Mouse (Mus musculus): ENCODE data around the gene Kpna7. TPM values are rescaled to one million over a fixed set of nuclear protein-coding genes. Genes with fewer than 3 reads are reported as not detected.

Kpna7 gene
- polyA plus RNA-seq, 1 experiment from 2014 or later = 0.08 TPM

DNA sequence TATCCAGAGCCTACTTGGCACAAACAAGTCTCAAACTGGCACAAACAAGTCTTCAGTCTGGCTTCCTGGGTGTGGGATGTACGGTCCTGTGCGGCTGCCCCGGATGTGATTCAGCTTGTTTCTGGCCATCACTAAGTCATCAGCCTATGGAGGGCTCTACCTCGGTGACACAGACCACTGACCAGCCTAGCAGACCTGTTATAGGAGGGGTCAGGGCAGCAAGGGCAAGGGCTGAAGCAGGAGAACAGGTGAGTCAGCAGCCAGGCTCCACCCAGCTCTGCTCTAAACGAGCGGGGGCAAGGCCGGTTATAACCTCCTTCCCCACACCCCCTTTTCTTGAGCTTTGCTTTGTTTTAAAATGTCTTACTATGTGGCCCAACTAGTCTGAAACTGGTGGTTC, 129.4 kb downstream of the Kpna7 start:
- Histone ChIP-seq H3K9me3 (ENCODE audit: control insufficient read depth) (no peaks in the 10 kb centered on the region), H3K4me2 (replicated peaks; ENCODE audit: low read depth) (no peak overlapping the region; the same call in 1 of the 2 replicates), H3K4me3 (ENCODE audit: low read depth, low read length) (no peak overlapping the region), H3K9ac (ENCODE audit: low read depth, low read length) (no peak overlapping the region), H3K27ac (ENCODE audit: low read depth, low read length) (no peak overlapping the region), H3K4me1 (replicated peaks; ENCODE audit: control insufficient read depth, insufficient read depth, low read length) (no peaks in the 10 kb centered on the region), H3K27me3 (replicated peaks; ENCODE audit: control insufficient read depth, insufficient read depth, low read length) (no peaks in the 10 kb centered on the region), H3K36me3 (ENCODE audit: control insufficient read depth, insufficient read depth) (no peaks in the 10 kb centered on the region)
- WGBS = 51% methylated on average over 7 of the region's 7 CpGs
- 0 out of 2 replicates have a peak, but pooled peaks have one; percentile 47 for ATAC-seq
- TF ChIP-seq CTCF (IDR thresholded peaks at IDR 0.05; ENCODE audit: low read depth) = no peak

GRCm38 (mm10) chr5:144952592-144952991, 131.2 kb downstream of the Kpna7 start:
- Histone ChIP-seq H3K9ac (ENCODE audit: low read depth, low read length) (no peak overlapping the region), H3K9me3 (ENCODE audit: control insufficient read depth) (no peaks in the 10 kb centered on the region), H3K4me3 (ENCODE audit: low read depth, low read length) (no peak overlapping the region), H3K4me2 (replicated peaks; ENCODE audit: low read depth) (no peak overlapping the region), H3K27ac (ENCODE audit: low read depth, low read length) (no peak overlapping the region), H3K36me3 (ENCODE audit: control insufficient read depth, insufficient read depth) (no peaks in the 10 kb centered on the region), H3K4me1 (replicated peaks; ENCODE audit: control insufficient read depth, insufficient read depth, low read length) (peaks cover 9% of the 10 kb centered on the region), H3K27me3 (replicated peaks; ENCODE audit: control insufficient read depth, insufficient read depth, low read length) (no peaks in the 10 kb centered on the region)
- no peak for ATAC-seq
- WGBS = 88% methylated on average over 2 of the region's 2 CpGs
- no peak for TF ChIP-seq CTCF (IDR thresholded peaks at IDR 0.05; ENCODE audit: low read depth)

- no peaks in the 10 kb centered on the region for H3K9me3 ChIP-seq (ENCODE audit: control insufficient read depth)
- H3K36me3 ChIP-seq (ENCODE audit: control insufficient read depth, insufficient read depth) = no peaks in the 10 kb centered on the region
- no peak overlapping the region for H3K4me3 ChIP-seq (ENCODE audit: low read depth, low read length)
- 90% methylated on average over 5 of the region's 5 CpGs for WGBS
- ATAC-seq = no peak
- H3K27me3 ChIP-seq (replicated peaks; ENCODE audit: control insufficient read depth, insufficient read depth, low read length) = no peaks in the 10 kb centered on the region
- H3K27ac ChIP-seq (ENCODE audit: low read depth, low read length) = no peak overlapping the region
- no peak overlapping the region for H3K9ac ChIP-seq (ENCODE audit: low read depth, low read length)
- peaks cover 9% of the 10 kb centered on the region for H3K4me1 ChIP-seq (replicated peaks; ENCODE audit: control insufficient read depth, insufficient read depth, low read length)
- H3K4me2 ChIP-seq (replicated peaks; ENCODE audit: low read depth) = no peak overlapping the region
- no peak for TF ChIP-seq CTCF (IDR thresholded peaks at IDR 0.05; ENCODE audit: low read depth)
These were observed 133.3 kb downstream of the Kpna7 start for GRCm38 (mm10) chr5:144950428-144951051.

GRCm38 (mm10) chr5:144949856-144950255, 134.0 kb downstream of the Kpna7 start:
- Histone ChIP-seq H3K9me3 (ENCODE audit: control insufficient read depth) (no peaks in the 10 kb centered on the region), H3K27ac (ENCODE audit: low read depth, low read length) (no peak overlapping the region), H3K9ac (ENCODE audit: low read depth, low read length) (no peak overlapping the region), H3K4me1 (replicated peaks; ENCODE audit: control insufficient read depth, insufficient read depth, low read length) (peaks cover 9% of the 10 kb centered on the region), H3K4me3 (ENCODE audit: low read depth, low read length) (no peak overlapping the region), H3K36me3 (ENCODE audit: control insufficient read depth, insufficient read depth) (no peaks in the 10 kb centered on the region), H3K27me3 (replicated peaks; ENCODE audit: control insufficient read depth, insufficient read depth, low read length) (no peaks in the 10 kb centered on the region), H3K4me2 (replicated peaks; ENCODE audit: low read depth) (no peak overlapping the region)
- no peak for ATAC-seq
- no peak for TF ChIP-seq CTCF (IDR thresholded peaks at IDR 0.05; ENCODE audit: low read depth)
- 84% methylated on average over 4 of the region's 4 CpGs for WGBS

GRCm38 (mm10) chr5:144948422-144948821, 135.4 kb downstream of the Kpna7 start:
- no peak overlapping the region for H3K9ac ChIP-seq (ENCODE audit: low read depth, low read length)
- peaks cover 16% of the 10 kb centered on the region for H3K4me1 ChIP-seq (replicated peaks; ENCODE audit: control insufficient read depth, insufficient read depth, low read length)
- H3K27me3 ChIP-seq (replicated peaks; ENCODE audit: control insufficient read depth, insufficient read depth, low read length) = no peaks in the 10 kb centered on the region

GRCm38 (mm10) chr5:144948002-144948401, 135.8 kb downstream of the Kpna7 start:
- H3K4me1 ChIP-seq (replicated peaks; ENCODE audit: control insufficient read depth, insufficient read depth, low read length) = peaks cover 17% of the 10 kb centered on the region
- H3K27ac ChIP-seq (ENCODE audit: low read depth, low read length) = peak overlapping the region; percentile 23; the same call in 1 of the 2 replicates
- H3K4me3 ChIP-seq (ENCODE audit: low read depth, low read length) = no peak overlapping the region
- peak; percentile 37; the same call in 1 of the 2 replicates for ATAC-seq
- TF ChIP-seq CTCF (IDR thresholded peaks at IDR 0.05; ENCODE audit: low read depth) = no peak
- no peaks in the 10 kb centered on the region for H3K9me3 ChIP-seq (ENCODE audit: control insufficient read depth)
- H3K36me3 ChIP-seq (ENCODE audit: control insufficient read depth, insufficient read depth) = no peaks in the 10 kb centered on the region
- no peaks in the 10 kb centered on the region for H3K27me3 ChIP-seq (replicated peaks; ENCODE audit: control insufficient read depth, insufficient read depth, low read length)
- H3K4me2 ChIP-seq (replicated peaks; ENCODE audit: low read depth) = peak overlapping the region; percentile 40; the same call in 1 of the 2 replicates
- H3K9ac ChIP-seq (ENCODE audit: low read depth, low read length) = no peak overlapping the region
- WGBS = 49% methylated on average over 1 of the region's 1 CpGs

More at GRCm38 (mm10) chr5:144948422-144948821, 135.4 kb downstream of the Kpna7 start:
- TF ChIP-seq CTCF (IDR thresholded peaks at IDR 0.05; ENCODE audit: low read depth) = no peak
- H3K4me3 ChIP-seq (ENCODE audit: low read depth, low read length) = no peak overlapping the region
- peak overlapping the region; percentile 40 for H3K4me2 ChIP-seq (replicated peaks; ENCODE audit: low read depth)
- no peaks in the 10 kb centered on the region for H3K36me3 ChIP-seq (ENCODE audit: control insufficient read depth, insufficient read depth)
- peak; percentile 83 for ATAC-seq
- H3K27ac ChIP-seq (ENCODE audit: low read depth, low read length) = peak overlapping the region; percentile 23; the same call in 1 of the 2 replicates
- H3K9me3 ChIP-seq (ENCODE audit: control insufficient read depth) = no peaks in the 10 kb centered on the region
- 21% methylated on average over 11 of the region's 11 CpGs for WGBS

Measured in intestine, postnatal 0 days (tissue).